Mouse (Mus musculus) midbrain, embryonic 14.5 days (tissue): ENCODE results near the gene Gm10666. TPM values are rescaled to one million over a fixed set of nuclear protein-coding genes. Genes with fewer than 3 reads are reported as not detected.
"Not testable (repeated sequence)": the region's sequence is repeated elsewhere in the genome, so short reads cannot be mapped to it uniquely, and the experiment has no call there.

Source experiments
- ATAC-seq: fragments of 200-750 bp; cut with Nextera tagmentation; 2 replicates; pipeline ENCODE4 v1.8.0; 2017; ENCODE audit warnings: moderate number of reproducible peaks, moderate library complexity; ENCODE audit not compliant: low FRiP score, low TSS enrichment
- DNase-seq: peaks from one replicate; pipeline ENCODE4 v3.0.0-alpha.2; 2015
- H3K27ac ChIP-seq: fragments of 300-500 bp; sonication (generic); replicated peaks from 2 replicates; pipeline ENCODE4 v1.5.1; 2014; ENCODE audit warnings: mild to moderate bottlenecking, low read depth, low read length, moderate library complexity
- H3K27me3 ChIP-seq: fragments of 300-500 bp; sonication (generic); 2 replicates; pipeline ENCODE4 v1.6.1; 2014; ENCODE audit warnings: low read length, control low read depth, mixed read lengths; ENCODE audit not compliant: control insufficient read depth, insufficient read depth
- H3K36me3 ChIP-seq: fragments of 300-500 bp; sonication (generic); 2 replicates; pipeline ENCODE4 v1.6.1; 2014; ENCODE audit warnings: low read length, control low read depth; ENCODE audit not compliant: control insufficient read depth, insufficient read depth
- H3K4me1 ChIP-seq: fragments of 300-500 bp; sonication (generic); 2 replicates; pipeline ENCODE4 v1.6.1; 2014; ENCODE audit warnings: mild to moderate bottlenecking, antibody characterized with exemption, low read length, control low read depth; ENCODE audit not compliant: control insufficient read depth, insufficient read depth
- H3K4me2 ChIP-seq: fragments of 300-500 bp; sonication (generic); 2 replicates; pipeline ENCODE4 v1.6.1; 2014; ENCODE audit warnings: mild to moderate bottlenecking, low read length, moderate library complexity
- H3K4me3 ChIP-seq: fragments of 300-500 bp; sonication (generic); replicated peaks from 2 replicates; pipeline ENCODE4 v1.5.1; 2014; ENCODE audit warnings: low read depth, low read length
- H3K9ac ChIP-seq: fragments of 300-500 bp; sonication (generic); replicated peaks from 2 replicates; pipeline ENCODE4 v1.6.1; 2014; ENCODE audit warnings: mild to moderate bottlenecking, low read length, moderate library complexity
- H3K9me3 ChIP-seq: fragments of 300-500 bp; sonication (generic); 2 replicates; pipeline ENCODE4 v1.6.1; 2016; ENCODE audit warnings: low read length, control low read depth, mixed read lengths; ENCODE audit not compliant: control insufficient read depth
- WGBS: fragments of 180-500 bp; shearing (Covaris S2); extraction: QIAGEN DNeasy Blood & Tissue Kit; methylation state at CpG from one replicate; pipeline ENCODE4 v1.1.7; 2014; 5-methylcytosine and 5-hydroxymethylcytosine counted together
- polyA plus RNA-seq: library from polyadenylated mRNA; unstranded; fragments of >200 nt; fragmentation: Nextera tagmentation; extraction: Ambion mirVana; gene quantifications from 2 replicates; pipeline ENCODE4 v1.2.1, GENCODE M21; 2014

The Gm10666 gene
- not detected in 2 replicates for polyA plus RNA-seq

DNA sequence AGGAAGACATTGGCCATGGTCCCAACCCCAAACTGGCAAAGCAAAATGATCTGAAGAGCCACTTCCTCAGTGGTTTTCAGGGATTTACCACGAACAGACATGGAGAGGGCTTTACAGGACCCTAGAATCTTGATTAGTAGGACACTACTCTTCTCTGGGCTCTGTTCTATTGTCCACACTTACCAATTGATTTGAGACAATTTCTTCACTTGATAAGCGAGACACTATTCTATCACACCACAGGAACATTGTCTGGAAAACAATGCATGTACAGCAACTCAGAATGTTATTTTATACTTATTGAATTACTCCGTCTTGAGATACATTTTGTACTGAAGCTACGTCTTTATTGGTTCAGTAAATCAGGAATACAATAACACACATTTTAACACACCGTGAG is at the start of gene Gm10666:
Gene Gm10666, minus strand, starts transcription at position 101 of the 400 bp plus-strand sequence.
- not testable (repeated sequence) for H3K4me3 ChIP-seq, H3K4me2 ChIP-seq, H3K9me3 ChIP-seq, H3K9ac ChIP-seq, H3K36me3 ChIP-seq, DNase-seq, H3K4me1 ChIP-seq, ATAC-seq, H3K27me3 ChIP-seq, H3K27ac ChIP-seq
- no CpG with 5 or more reads among the region's 5 CpGs for WGBS

DNA sequence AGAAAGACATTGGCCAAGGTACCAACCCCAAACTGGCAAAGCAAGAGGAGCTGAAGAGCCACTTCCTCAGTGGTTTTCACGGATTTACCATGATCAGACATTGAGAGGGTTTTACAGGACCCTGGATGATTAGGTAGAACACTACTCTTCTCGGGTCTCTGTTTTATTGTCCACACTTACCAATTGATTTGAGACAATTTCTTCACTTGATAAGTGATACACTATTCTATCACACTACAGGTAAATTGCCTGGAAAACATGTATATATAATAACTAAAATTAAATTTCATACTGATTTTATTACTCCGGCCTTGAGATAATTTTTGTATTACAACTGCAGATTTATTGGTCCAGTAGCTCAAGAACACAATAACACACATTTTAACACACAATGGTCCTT is 29.4 kb upstream of the Gm10666 start, which contains the start of gene Vmn1r142:
Gene Vmn1r142, minus strand, starts transcription at position 101 of the 400 bp plus-strand sequence.
- H3K4me1 ChIP-seq, H3K27ac ChIP-seq, DNase-seq, H3K9me3 ChIP-seq, H3K27me3 ChIP-seq, H3K9ac ChIP-seq, ATAC-seq, H3K4me2 ChIP-seq, H3K4me3 ChIP-seq, H3K36me3 ChIP-seq: not testable (repeated sequence)
- no CpG with 5 or more reads among the region's 3 CpGs for WGBS

DNA sequence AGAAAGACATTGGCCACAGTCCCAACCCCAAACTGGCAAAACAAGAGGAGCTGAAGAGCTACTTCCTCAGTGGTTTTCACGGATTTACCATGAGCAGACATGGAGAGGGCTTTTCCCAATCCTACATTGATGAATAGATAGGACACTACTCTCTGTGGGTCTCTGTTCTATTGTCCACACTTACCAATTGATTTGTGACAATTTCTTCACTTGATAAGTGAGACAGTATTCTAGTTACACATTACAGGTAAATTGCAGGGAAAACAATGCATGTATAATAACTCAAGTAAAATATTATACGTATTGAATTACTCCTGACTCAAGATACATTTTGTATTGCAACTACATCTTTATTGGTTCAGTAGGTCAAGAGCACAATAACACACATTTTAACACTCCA is 16.4 kb downstream of the Gm10666 start, which contains the start of gene Gm16451:
Gene Gm16451, minus strand, starts transcription at position 101 of the 400 bp plus-strand sequence.
- H3K27me3 ChIP-seq, H3K4me1 ChIP-seq, H3K27ac ChIP-seq, DNase-seq, H3K36me3 ChIP-seq, H3K9ac ChIP-seq, H3K4me2 ChIP-seq, ATAC-seq, H3K9me3 ChIP-seq, H3K4me3 ChIP-seq: not testable (repeated sequence)
- no CpG with 5 or more reads among the region's 2 CpGs for WGBS

Other genes with a start within 250 kb of the Gm10666 start
- gene Gm5891, start 213.4 kb downstream of the Gm10666 start, polyA plus RNA-seq, result not detected in 2 replicates
- gene Vmn1r137, start 140.2 kb downstream of the Gm10666 start, polyA plus RNA-seq, result not detected in 2 replicates
- gene Vmn1r138, start 105.8 kb downstream of the Gm10666 start, polyA plus RNA-seq, result not detected in 2 replicates
- not detected in 2 replicates for gene Gm6176, start 78.4 kb downstream of the Gm10666 start, polyA plus RNA-seq
- not detected in 2 replicates for gene Vmn1r139, start 65.7 kb downstream of the Gm10666 start, polyA plus RNA-seq
- not detected in 2 replicates for gene Gm16451, start 16.5 kb downstream of the Gm10666 start, polyA plus RNA-seq
- gene Vmn1r142, start 29.3 kb upstream of the Gm10666 start, polyA plus RNA-seq, result not detected in 2 replicates
- gene Vmn1r143, start 54.6 kb upstream of the Gm10666 start, polyA plus RNA-seq, result not detected in 2 replicates
- gene Gm8653, start 66.5 kb upstream of the Gm10666 start, polyA plus RNA-seq, result not detected in 2 replicates
- gene Gm8453, start 94.7 kb upstream of the Gm10666 start, polyA plus RNA-seq, result not detected in 2 replicates
- not detected in 2 replicates for gene Gm4187, start 195.0 kb upstream of the Gm10666 start, polyA plus RNA-seq
- gene Gm8660, start 236.3 kb upstream of the Gm10666 start, polyA plus RNA-seq, result not detected in 2 replicates